Mouse (Mus musculus) lung, adult 18-20 months (tissue): ENCODE measurements around the gene Cdc42se2.
A peak's percentile ranks its signal among the peaks of the same experiment; 100 is the strongest.

Source experiments
- DNase-seq, 2 experiments: peaks; one replicate each; pipeline ENCODE4 v3.0.0; 2022; ENCODE audit warnings: mixed read lengths in 2 of 2

Gene Cdc42se2

GRCm38 (mm10) chr11:54754301-54755147 is 33.0 kb downstream of the Cdc42se2 start:
- DNase-seq = no peak

GRCm38 (mm10) chr11:54751502-54751901 is 36.0 kb downstream of the Cdc42se2 start:
- no peak for DNase-seq

- no peak for DNase-seq
These were observed 38.6 kb downstream of the Cdc42se2 start for GRCm38 (mm10) chr11:54748891-54749290.

GRCm38 (mm10) chr11:54744231-54744630 is 43.2 kb downstream of the Cdc42se2 start:
- no peak for DNase-seq

- DNase-seq = no peak
These were observed 46.1 kb downstream of the Cdc42se2 start for GRCm38 (mm10) chr11:54741330-54741729.

GRCm38 (mm10) chr11:54739012-54739750 is 48.3 kb downstream of the Cdc42se2 start:
- no peak for DNase-seq

- DNase-seq = no peak
These were observed 50.6 kb downstream of the Cdc42se2 start for GRCm38 (mm10) chr11:54736903-54737302.

- DNase-seq = peak; percentile 58 to 66
These were observed 52.4 kb downstream of the Cdc42se2 start for GRCm38 (mm10) chr11:54735114-54735513.

GRCm38 (mm10) chr11:54733546-54733945 is 53.9 kb downstream of the Cdc42se2 start:
- DNase-seq = no peak

GRCm38 (mm10) chr11:54731367-54731766 is 56.1 kb downstream of the Cdc42se2 start:
- no peak for DNase-seq

- no peak for DNase-seq
These were observed 56.5 kb downstream of the Cdc42se2 start for GRCm38 (mm10) chr11:54730931-54731330.

GRCm38 (mm10) chr11:54729311-54729710 is 58.2 kb downstream of the Cdc42se2 start:
- DNase-seq = no peak

- no peak for DNase-seq
These were observed 59.1 kb downstream of the Cdc42se2 start for GRCm38 (mm10) chr11:54728371-54728770.

GRCm38 (mm10) chr11:54727327-54727901 is 60.1 kb downstream of the Cdc42se2 start:
- peak; percentile 81 for DNase-seq

- peak in 1 of 2 experiments; percentile 26 for DNase-seq
These were observed 60.9 kb downstream of the Cdc42se2 start for GRCm38 (mm10) chr11:54726571-54727062.

- DNase-seq = peak in 1 of 2 experiments; percentile 39
These were observed 63.0 kb downstream of the Cdc42se2 start for GRCm38 (mm10) chr11:54724353-54725034.

- DNase-seq = no peak
These were observed 65.4 kb downstream of the Cdc42se2 start for GRCm38 (mm10) chr11:54722057-54722456.

GRCm38 (mm10) chr11:54718601-54719000 is 68.9 kb downstream of the Cdc42se2 start:
- DNase-seq = no peak

GRCm38 (mm10) chr11:54717893-54718292 is 69.6 kb downstream of the Cdc42se2 start:
- DNase-seq = no peak

- DNase-seq = no peak
These were observed 74.6 kb downstream of the Cdc42se2 start for GRCm38 (mm10) chr11:54712849-54713248.

- no peak for DNase-seq
These were observed 76.8 kb downstream of the Cdc42se2 start for GRCm38 (mm10) chr11:54710512-54711293.

GRCm38 (mm10) chr11:54709645-54710044 is 77.8 kb downstream of the Cdc42se2 start:
- no peak for DNase-seq
